Mouse (Mus musculus): ENCODE measurements around the gene Rras2.

GRCm38 (mm10) chr7:114086021-114086710 lies 31.4 kb downstream of the Rras2 start:
- TF ChIP-seq HCFC1 (IDR thresholded peaks at IDR 0.05; ENCODE audit: borderline replicate concordance, insufficient read depth, low read length) (no peak), MAFK (IDR thresholded peaks at IDR 0.05; ENCODE audit: insufficient read depth, low read depth, low read length) (no peak), CHD2 (IDR thresholded peaks at IDR 0.05; ENCODE audit: low read depth, low read length) (no peak), ZNF384 (IDR thresholded peaks at IDR 0.05; ENCODE audit: low read depth, low read length) (no peak), ZC3H11A (IDR thresholded peaks at IDR 0.05; ENCODE audit: borderline replicate concordance, low read depth, low read length) (no peak)
